ENCODE assay signal across 14 mouse cellular contexts in the genomic region with DNA sequence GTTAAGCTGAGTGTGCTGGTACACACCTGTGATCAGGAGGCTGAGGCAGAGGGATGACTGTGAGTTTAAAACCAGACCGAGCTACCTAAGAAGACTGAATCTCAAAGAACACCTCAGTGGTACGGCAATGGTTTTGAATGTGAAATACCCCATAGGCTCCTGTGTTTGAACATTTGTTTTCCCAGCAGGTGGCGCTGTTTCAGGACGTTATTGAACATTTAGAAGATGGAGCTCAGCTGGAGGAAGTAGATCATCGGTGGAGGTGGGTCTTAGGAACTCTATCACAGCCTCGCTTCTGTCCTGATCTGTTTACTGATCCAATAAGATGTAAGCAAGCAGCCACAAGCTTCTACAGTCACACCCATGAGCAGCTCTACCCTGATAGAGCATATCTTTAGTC. TPM values are rescaled to one million over a fixed set of nuclear protein-coding genes. Genes with fewer than 3 reads are reported as not detected.
DNase-seq lines count a peak whose midpoint lies in the region; TF ChIP-seq lines count a peak whose summit lies in the region.
"Had no signal": no experiment of that assay in that cellular context is flagged by ENCODE, and none has a peak within 500 bp of the region (broad histone marks: within the 10 kb centered on the region; RNA-seq: fewer than 3 reads in every experiment).

No protein-coding gene starts in this region.

- TF ChIP-seq CTCF in layer of hippocampus, adult 2 months (conservative IDR thresholded peaks at IDR 0.05): peak; percentile 31

- DNase-seq in layer of hippocampus, adult 2 months (ENCODE audit: low spot score in 2 of 2): no peak
- DNase-seq in layer of hippocampus, postnatal 14 days (ENCODE audit: low spot score in 2 of 2): no peak
- peak; percentile 6 for DNase-seq in 3T3-L1 (ENCODE audit: low read depth, low spot score)
- DNase-seq in B cell, adult 2 months: peak; percentile 21 to 31
- DNase-seq in ZHBTc4 (ENCODE audit: low read depth, low spot score): peak; percentile 47
- no peak for DNase-seq in embryo, embryonic 11 days
- DNase-seq in cerebellum, postnatal 14 days: no peak
- DNase-seq: cerebellum, adult 2 months; kidney, adult 2 months; right cerebral cortex, postnatal 14 days had no signal

- no peak overlapping the region for H3K27ac ChIP-seq in layer of hippocampus, adult 2 months
- H3K27ac ChIP-seq: heart, embryonic 13.5 days; limb, embryonic 13.5 days; midbrain, embryonic 12.5 days had no signal

- H3K4me3 ChIP-seq in layer of hippocampus, adult 2 months: no peak overlapping the region
- H3K4me3 ChIP-seq: heart, embryonic 13.5 days; limb, embryonic 13.5 days; midbrain, embryonic 12.5 days had no signal

RNA-seq across cellular contexts. Expression of a gene that starts 28.3 kb away (rescaled TPM):
- total RNA-seq in layer of hippocampus, adult 2 months (2021): 1 to 10 TPM; 2.2 to 2.9 TPM
- total RNA-seq in layer of hippocampus, postnatal 14 days (2021): 1 to 10 TPM; 3.1 to 5.1 TPM
- total RNA-seq: adrenal gland, adult 18-20 months had no signal

Comparison
In these comparisons a context has a peak if more than half of its experiments do, and no peak if none do; other contexts are left out.
1. DNase-seq: peak in 3T3-L1 (single experiment), B cell, adult 2 months (2 of 2) and ZHBTc4 (single experiment); none in layer of hippocampus, adult 2 months (0 of 2), layer of hippocampus, postnatal 14 days (0 of 2), embryo, embryonic 11 days (single experiment) and cerebellum, postnatal 14 days (0 of 2).